Mouse (Mus musculus) splenic B cell, adult 2 months (primary cell): ENCODE measurements at regions not wholly inside any gene's neighbourhood (a gene's known extent, or its start where the extent isn't known, plus 50 kb on each side); places are given as distances from the start of the nearest gene placed in this dataset.
A peak's percentile ranks its signal among the peaks of the same experiment; 100 is the strongest.

Experiments used
- DNase-seq: peaks from one replicate; pipeline ENCODE4 v3.0.0-alpha.2; 2011; ENCODE audit warnings: low read depth, low spot score
- H3K27me3 ChIP-seq: 2 replicates; pipeline ENCODE4 v1.6.1; 2012; ENCODE audit warnings: mild to moderate bottlenecking, low read length, moderate library complexity, mixed read lengths; ENCODE audit not compliant: control insufficient read depth, poor library complexity, insufficient read depth, severe bottlenecking
- H3K36me3 ChIP-seq: 2 replicates; pipeline ENCODE4 v1.6.1; 2012; ENCODE audit warnings: mild to moderate bottlenecking, low read length, moderate library complexity, mixed read lengths; ENCODE audit not compliant: control insufficient read depth, poor library complexity, insufficient read depth, severe bottlenecking

DNA sequence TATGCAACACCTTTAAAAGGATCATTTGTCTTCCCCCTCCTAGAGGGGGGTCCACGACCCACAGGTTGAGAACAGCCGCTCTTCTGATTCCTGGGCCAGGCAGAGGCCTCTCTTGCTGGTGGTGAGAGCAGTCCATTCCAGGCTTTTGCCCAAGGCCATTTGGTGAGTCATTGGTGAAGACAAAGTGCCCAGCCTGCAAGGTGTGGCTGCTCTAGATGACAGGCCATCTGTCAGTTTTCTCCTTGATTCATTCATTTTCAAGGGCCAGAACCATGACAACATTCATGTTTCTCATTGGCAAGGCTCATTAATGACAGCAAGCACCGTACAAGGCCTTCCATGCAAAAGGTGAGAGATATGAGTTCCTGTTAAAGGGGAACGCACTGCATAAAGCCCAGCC is 131.2 kb upstream of the Gm26657 start:
- no peaks in the 10 kb centered on the region for H3K36me3 ChIP-seq
- DNase-seq: no peak
- H3K27me3 ChIP-seq: no peaks in the 10 kb centered on the region; the same call in 1 of the 2 replicates

DNA sequence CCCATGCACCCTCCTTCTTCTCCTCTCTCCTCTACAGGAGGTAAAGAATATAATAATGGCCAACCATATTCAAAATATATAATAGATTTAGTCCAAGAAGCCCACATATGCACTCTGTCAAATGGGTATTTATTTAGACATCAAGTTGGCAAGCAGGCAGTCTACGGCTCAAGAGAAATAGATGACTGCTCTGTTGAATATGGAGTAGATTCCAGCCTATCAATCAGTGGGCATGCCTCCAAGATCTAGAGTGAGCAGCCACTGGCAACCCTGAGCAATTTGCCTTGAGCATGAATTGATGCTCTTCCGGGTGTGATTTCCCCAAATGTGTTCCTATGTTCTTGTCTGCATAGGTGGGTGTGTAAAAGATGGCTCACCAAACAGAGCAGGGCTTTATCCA is 141.5 kb upstream of the Gm26657 start:
- no peaks in the 10 kb centered on the region for H3K27me3 ChIP-seq
- DNase-seq: no peak
- no peaks in the 10 kb centered on the region for H3K36me3 ChIP-seq

DNA sequence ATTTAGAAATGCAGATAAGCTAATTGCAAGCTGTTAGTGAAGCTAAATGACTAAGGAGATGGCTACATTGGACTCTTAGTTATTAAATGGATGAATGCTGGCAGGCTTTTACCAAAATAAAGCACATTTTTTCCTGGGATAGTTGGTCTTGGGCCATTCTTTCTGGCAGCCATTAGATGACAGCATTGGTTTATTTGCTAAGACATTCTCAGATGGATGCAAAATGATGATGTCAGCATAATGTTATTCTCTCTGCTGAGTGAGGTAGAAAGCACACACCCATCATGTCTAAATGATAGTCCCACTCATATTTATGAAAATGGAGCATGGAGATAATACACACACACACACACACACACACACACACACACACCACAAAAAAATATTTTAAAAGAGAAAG is 141.9 kb upstream of the Gm26657 start:
- no peaks in the 10 kb centered on the region for H3K36me3 ChIP-seq
- no peak for DNase-seq
- H3K27me3 ChIP-seq: no peaks in the 10 kb centered on the region

DNA sequence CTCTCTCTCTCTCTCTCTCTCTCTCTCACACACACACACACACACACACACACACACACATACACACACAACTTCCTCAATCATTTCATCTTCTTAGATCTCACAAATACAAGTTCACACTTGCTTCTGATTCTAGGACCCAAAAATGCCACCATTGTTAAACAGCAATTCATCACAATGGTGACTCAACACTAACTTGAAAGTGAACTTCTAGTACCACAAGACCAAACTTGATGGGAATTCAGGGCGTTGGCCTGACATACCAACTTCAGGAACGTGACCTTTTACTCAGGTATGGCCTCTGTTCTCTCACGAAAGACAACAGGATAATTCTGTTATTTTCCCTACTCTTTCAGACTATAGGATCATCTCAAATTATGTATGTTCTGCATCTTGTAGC is 157.5 kb upstream of the Gm26657 start:
- no peaks in the 10 kb centered on the region for H3K27me3 ChIP-seq
- no peaks in the 10 kb centered on the region for H3K36me3 ChIP-seq
- no peak for DNase-seq

DNA sequence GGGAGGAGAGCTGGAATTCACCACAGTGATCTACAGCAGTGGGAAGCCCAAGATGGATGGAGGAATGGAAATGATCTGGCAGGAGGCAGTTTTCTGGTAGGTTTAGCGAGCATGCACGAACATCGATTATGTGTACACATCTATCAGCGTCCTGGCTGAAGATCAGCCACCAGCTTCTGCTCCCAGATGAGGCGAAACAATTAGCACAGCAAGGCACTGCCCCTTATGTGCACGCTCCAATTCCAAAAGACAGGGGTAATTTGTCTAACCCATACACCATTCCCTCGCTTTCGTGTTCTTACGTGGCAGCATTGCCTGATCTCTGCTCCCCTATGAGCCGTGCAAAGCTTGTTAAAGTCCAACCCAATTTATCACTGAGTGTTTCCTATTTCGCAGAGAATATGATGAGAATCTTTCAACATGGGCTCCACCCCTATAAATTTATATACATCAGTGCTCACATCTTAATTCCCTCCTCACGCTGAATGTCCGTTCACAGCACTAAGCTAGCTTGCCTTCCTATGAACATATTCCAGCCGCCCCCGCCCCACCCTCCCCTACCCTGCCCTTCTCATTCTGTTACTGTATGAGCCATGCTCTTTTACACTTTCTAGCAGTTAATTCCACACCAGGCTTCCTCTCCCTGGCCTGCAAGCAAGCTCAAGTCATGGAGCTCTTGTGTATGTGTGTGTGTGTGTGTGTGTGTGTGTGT is 162.9 kb upstream of the Gm26657 start:
- Histone ChIP-seq H3K27me3 (no peaks in the 10 kb centered on the region), H3K36me3 (no peaks in the 10 kb centered on the region)
- DNase-seq: no peak

DNA sequence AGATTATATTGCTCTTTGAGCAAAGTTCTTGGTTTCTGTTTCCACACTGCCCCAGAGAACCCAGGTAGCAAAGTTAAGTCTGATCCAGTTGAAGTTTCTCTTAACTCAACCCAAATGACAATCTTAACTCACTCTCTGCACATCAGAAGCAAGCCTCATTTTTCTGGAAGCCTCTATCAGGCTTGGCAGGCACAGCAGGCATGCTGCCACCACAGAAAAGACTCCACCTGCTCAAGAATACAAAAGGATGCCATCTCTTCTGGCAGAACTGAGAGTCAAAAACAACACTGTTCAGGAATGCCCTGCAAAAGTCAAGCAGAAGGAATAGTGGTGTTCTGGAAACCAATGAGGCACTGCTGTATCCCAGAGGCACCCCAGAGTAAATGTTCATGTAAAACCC is 187.7 kb upstream of the Gm26657 start:
- H3K27me3 ChIP-seq: no peaks in the 10 kb centered on the region
- DNase-seq: no peak
- no peaks in the 10 kb centered on the region for H3K36me3 ChIP-seq

DNA sequence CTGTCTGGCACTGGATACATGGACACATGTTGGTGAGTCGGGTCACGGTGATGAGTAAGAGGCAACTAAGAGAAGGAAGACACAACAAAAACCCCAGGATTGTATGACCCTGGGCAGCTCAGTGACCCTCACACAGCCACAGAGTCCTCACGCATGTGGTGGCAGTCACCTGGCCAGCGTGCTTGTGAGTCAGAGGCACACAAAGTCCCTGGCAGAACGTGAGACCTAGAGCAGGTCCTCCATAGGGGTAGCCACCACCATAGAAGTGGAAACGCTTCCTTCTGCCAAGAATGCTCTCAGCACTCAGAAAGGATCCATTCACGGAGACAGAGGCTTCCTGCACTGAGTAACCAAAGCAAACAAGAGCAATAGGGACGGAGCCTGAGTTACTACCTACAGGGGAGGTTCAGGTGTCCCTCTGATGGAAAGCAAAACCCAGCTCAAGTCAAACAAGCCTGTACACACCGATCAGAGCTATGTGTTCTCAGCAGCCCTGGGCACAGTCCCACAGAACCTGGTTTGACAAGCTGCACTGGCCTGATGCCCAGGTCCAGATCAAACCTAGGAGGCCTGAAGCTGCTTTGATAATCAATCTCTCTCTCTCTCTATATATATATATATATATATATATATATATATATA is 206.4 kb upstream of the Gm26657 start:
- no peak for DNase-seq
- no peaks in the 10 kb centered on the region; the same call in 1 of the 2 replicates for H3K27me3 ChIP-seq
- no peaks in the 10 kb centered on the region for H3K36me3 ChIP-seq

DNA sequence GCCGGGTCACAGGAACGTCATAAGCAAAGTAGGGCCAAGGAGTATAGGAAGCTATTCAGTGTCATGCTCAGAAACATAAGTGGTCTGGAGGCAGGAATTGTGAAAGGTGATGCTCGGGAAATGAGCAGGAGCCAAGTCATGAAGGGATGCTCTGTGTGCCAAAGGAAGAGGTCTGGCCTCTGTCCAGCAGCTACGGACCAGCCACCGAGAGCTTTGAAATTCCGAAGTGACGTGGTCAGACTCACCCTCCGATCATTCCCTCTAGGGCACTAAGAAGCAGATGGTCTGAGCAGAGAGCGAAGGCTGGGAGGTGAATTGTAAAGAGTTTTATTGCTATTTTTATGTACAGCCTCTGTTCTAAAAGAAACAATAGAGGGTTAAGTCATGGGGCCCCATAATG is 206.9 kb upstream of the Gm26657 start:
- no peaks in the 10 kb centered on the region for H3K36me3 ChIP-seq
- no peak for DNase-seq
- H3K27me3 ChIP-seq: no peaks in the 10 kb centered on the region; the same call in 1 of the 2 replicates

DNA sequence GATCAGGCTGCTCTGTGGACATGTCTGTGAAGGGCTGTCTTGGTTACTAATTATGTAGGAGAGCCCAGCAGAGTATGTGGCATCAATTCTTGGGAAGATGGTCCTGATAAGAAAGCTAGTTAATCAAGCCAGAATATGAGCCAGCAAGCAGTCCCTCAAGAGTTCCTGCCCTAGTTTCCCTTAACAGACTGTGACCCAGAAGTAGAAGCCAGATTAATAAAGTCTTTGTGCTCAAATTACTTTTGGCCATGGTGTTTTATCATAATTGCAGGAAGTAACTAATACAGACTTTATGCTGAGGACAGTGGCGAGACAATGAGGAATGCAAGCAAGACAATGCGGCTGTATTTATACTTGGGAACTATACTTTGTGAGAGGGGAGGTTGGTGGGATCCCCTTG is 211.3 kb upstream of the Gm26657 start:
- Histone ChIP-seq H3K27me3 (no peaks in the 10 kb centered on the region; the same call in 1 of the 2 replicates), H3K36me3 (no peaks in the 10 kb centered on the region)
- DNase-seq: no peak

DNA sequence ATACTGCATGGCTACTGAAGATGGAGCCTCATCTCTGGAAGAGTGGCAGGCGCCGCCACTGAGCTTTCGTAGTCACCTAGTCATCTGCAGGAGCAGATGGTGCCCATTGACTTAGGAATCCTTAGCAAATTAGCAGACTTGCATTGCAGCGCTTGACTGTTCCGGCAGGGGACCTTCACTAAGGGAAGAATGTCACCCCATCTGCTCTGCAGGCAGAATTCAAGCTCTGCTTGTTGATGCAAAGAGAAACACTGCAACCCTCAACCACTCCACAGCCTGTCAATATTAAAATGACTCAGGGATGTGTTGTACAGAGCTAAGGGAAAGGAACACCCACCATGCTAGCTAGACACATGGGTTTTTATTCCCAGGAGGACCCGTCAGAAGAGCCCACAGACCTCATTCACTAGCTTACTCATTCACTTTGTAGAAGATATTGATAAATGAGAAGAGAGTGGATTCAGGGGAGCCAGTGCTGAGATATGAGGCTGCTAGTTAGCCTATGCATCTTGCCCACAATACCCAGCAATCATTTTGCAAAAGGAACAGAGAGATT is 215.4 kb upstream of the Gm26657 start:
- Histone ChIP-seq H3K27me3 (no peaks in the 10 kb centered on the region; the same call in 1 of the 2 replicates), H3K36me3 (no peaks in the 10 kb centered on the region)
- DNase-seq: no peak

DNA sequence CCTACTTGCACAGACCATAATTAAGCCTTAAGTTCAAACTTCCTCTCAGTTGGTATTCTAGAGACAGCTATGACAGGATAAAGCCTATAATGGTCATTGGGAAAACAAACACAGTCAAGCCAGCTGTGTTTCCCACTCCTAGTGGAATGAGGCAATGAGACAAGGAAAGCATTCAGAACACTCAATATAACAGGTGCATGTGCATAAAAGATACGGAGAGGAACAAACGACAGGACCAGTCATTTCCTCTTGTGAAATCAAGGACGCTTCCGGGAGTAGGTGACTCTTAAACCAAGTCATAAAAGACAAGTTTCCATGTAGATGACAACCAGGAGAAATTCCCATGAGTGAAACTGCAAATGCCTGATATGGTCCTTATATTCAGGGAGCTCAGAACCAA is 232.1 kb upstream of the Gm26657 start:
- DNase-seq: no peak
- H3K27me3 ChIP-seq: no peaks in the 10 kb centered on the region
- no peaks in the 10 kb centered on the region for H3K36me3 ChIP-seq

DNA sequence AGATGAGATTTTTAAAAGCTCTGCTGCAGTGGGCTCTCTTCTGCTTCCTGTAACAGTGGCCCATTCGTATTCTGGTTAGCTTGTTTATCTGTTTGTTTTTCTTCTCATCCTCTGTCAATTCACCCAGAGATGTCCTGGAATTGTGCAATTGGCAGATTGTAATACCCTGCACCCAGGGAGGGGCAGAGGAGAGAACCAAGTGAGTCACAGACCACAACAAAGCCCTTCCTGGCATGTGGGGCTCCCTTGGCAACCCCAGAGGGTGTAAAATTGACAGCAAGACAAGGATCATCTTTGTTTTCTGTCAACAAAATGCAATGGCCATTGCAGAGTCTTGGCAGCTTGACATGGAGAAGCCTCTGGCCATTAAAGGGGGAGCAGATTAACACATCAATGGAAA is 233.1 kb upstream of the Gm26657 start:
- Histone ChIP-seq H3K27me3 (no peaks in the 10 kb centered on the region), H3K36me3 (no peaks in the 10 kb centered on the region)
- DNase-seq: no peak

DNA sequence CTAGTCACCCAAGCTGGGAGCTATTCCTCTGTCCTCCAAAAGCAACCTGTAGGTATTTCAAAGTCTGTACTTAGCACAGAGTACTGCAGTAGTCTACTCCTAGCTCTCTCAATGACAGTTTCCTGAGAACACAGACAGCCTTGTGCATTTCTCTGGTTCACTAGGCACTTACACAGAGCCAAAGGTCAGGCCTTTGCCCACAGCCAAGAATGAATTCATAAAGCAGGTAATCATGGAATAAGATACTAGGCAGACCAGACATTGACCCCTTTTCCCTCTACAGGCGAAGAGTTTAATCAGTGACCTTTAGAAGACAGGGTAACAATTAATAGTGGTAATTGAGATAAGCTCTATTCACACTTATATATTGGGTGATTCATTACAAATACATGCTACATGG is 233.8 kb upstream of the Gm26657 start:
- no peaks in the 10 kb centered on the region for H3K36me3 ChIP-seq
- DNase-seq: no peak
- H3K27me3 ChIP-seq: no peaks in the 10 kb centered on the region

DNA sequence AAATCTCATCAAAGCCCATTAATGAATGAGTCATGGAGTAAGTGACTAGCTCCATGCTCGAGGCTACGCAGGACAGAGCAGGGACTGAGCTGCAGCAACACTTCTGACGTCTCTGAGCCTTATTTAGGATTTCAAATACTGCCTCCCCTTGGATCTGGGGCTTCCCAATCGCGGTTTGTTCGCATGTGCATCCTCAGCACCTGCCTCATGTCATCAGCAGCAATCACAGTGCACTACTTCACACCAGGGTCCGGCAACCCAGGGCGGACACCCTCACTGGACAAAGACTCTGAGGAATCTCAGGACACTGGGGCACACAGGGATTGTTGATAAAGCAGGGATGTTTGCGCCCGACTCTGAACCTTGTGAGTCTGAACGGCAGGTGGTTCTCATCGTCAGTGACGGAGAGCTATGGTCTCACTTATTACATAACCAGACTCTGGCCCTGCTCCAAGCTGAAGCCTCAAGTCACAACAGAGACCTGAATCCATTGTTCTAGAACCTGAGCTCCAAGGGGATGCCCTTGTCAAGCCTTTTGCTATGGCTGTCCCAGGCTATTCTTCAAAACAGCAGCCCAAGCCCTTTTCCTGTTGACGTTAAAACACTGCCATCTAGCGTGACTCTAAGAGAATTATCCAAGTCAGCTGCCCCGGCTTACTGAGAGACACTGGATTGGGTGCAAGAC is 247.2 kb upstream of the Gm26657 start:
- peak; percentile 41 for DNase-seq
- no peaks in the 10 kb centered on the region for H3K36me3 ChIP-seq

DNA sequence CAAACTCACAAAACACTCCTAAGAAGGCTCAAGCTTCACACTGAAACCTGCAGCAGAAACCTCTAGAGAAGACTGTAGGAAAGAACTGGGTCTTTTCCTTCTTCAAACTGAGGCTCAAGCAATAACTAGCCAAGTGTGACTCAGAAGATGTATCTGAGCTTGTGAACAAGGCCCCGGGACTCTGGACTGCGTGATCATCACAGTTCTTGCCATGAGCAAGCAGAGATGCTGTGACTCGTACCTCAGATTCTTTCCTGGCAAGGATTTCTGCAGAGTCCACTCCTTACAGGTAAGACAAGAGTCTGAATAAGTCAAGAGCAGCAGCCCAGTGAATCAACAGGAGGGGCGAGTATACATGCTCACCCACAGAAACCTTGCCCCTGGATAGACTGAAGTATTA is 250.5 kb upstream of the Gm26657 start:
- Histone ChIP-seq H3K27me3 (no peaks in the 10 kb centered on the region), H3K36me3 (no peaks in the 10 kb centered on the region)
- no peak for DNase-seq

More for the DNA sequence above, 247.2 kb upstream of the Gm26657 start:
- H3K27me3 ChIP-seq: no peaks in the 10 kb centered on the region
